Mouse (Mus musculus) cerebellum, postnatal 4 days (tissue): ENCODE results near the gene Gm4312.
"Not testable (repeated sequence)": the region's sequence is repeated elsewhere in the genome, so short reads cannot be mapped to it uniquely, and the experiment has no call there.

Experiments
- DNase-seq, 2 experiments: peaks; one replicate each; pipeline ENCODE4 v3.0.0; 2022; ENCODE audit warnings: low spot score in 2 of 2, mixed read lengths in 1 of 2

Gm4312 gene

DNA sequence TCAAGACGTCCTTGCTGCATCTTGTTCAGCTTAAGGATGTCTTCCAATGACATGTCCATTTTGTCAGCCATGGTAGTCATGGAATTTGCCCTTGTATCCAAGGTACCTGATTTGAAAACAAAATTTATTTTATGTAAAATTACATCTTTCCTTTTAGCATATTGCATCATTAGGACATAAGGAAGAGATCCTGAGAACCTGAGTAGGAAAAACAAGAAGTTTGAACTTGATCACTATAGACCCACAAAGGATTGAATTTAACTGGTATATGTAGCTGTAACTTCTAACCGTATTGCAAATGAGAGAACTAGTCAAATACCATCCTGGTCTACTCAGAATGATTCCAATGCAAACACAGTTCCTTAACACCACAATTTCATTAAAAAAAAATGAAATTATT lies at the start of gene Gm4312:
Gm4312 (minus strand) TSS at position 101 of the 400 bp plus-strand sequence.
- DNase-seq, result not testable (repeated sequence)

DNA sequence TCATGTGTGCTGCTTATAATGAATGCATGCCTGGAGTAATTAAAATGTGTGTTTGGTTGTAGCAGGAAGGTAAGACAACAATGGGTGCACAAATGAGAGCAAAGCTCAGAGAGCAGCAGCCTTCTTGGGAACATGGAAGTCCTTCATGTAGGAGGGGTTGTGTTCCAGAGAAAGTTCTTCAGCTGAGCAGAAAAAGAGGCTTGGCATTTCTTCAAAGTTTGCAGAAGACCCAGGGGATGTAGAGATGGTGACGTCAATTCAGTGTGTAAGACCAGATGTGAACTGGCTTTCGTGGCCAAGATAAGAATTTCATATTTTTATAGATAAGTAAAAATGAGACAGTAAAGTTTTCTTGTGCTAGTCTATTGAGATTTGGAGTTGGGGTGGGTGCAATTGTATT lies 45.2 kb upstream of the Gm4312 start:
- DNase-seq, result no peak

DNA sequence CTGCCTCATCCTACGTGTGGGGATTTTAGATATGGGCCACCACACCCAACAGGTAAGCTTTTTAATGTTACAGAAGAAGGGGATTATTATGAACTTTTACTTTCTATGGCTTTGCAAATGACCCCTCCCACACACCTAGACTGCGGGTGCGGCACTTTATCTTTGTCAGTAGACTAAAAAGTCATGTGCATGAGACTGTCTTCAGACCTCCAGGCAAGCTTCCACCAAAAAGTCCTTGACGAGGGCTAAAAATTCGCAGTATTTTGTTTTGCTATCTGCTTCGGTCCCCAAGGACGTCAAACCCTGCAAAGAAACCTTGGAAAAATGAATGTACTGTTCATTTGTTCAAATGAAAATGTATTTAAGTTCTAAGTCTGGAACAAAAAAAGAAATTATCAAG lies 33.2 kb upstream of the Gm4312 start:
- DNase-seq, result no peak

DNA sequence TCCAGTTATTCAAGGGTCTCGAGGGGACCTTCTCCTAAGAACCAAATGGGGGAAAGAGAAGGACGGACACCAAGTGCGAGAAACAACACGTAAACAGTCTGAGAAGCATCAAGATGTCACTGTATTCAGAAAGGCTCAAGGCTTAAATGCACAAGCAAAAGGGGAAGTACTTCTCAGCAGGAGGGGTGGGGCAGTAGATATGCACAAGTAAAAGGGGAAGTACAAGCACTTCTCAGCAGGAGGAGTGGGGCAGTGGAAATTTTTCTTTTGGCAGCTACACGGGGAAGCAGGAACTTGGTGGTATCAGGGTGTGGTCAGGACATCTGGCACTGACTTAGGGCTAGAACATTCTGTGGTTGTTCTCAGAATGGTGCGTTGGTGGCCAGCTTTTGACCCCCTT lies 19.9 kb upstream of the Gm4312 start:
- not testable (repeated sequence) for DNase-seq

DNA sequence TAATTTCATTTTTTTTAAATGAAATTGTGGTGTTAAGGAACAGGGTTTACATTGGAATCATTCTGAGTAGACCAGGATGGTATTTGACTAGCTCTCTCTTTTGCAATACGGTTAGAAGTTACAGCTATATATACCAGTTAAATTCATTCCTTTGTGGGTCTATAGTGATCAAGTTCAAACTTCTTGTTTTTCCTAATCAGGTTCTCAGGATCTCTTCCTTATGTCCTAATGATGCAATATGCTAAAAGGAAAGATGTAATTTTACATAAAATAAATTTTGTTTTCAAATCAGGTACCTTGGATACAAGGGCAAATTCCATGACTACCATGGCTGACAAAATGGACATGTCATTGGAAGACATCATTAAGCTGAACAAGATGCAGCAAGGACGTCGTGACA lies 21.3 kb downstream of the Gm4312 start, which contains the start of gene Gm4307:
Gm4307 (plus strand) TSS at position 301 of the 400 bp plus-strand sequence.
- DNase-seq, result not testable (repeated sequence)

DNA sequence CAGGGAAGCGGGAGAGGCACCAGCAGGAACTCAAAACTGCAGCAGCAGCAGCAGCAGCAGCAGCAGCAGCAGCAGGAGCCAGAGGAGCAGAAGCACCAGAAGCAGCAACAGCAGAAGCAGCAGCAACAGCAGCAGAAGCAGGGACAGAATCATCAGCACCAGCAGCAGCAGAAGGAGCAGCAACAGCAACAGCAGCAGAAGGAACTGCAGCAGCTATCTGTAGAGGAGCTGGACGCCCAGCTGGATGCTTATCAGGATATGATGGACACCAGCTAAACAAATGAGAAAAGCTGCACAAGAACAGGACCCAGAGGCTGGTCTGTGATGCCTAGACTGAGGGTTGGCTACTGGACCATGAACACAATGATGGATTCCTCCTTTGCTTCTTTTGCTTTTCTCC lies 25.5 kb downstream of the Gm4312 start:
- peak; percentile 8 to 21 for DNase-seq

DNA sequence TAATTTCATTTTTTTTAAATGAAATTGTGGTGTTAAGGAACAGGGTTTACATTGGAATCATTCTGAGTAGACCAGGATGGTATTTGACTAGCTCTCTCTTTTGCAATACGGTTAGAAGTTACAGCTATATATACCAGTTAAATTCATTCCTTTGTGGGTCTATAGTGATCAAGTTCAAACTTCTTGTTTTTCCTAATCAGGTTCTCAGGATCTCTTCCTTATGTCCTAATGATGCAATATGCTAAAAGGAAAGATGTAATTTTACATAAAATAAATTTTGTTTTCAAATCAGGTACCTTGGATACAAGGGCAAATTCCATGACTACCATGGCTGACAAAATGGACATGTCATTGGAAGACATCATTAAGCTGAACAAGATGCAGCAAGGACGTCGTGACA lies 31.6 kb downstream of the Gm4312 start, which contains the start of gene Gm4305:
Gm4305 (plus strand) TSS at position 301 of the 400 bp plus-strand sequence.
- not testable (repeated sequence) for DNase-seq

DNA sequence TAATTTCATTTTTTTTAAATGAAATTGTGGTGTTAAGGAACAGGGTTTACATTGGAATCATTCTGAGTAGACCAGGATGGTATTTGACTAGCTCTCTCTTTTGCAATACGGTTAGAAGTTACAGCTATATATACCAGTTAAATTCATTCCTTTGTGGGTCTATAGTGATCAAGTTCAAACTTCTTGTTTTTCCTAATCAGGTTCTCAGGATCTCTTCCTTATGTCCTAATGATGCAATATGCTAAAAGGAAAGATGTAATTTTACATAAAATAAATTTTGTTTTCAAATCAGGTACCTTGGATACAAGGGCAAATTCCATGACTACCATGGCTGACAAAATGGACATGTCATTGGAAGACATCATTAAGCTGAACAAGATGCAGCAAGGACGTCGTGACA lies 36.7 kb downstream of the Gm4312 start, which contains the start of gene Gm4303:
Gm4303 (plus strand) TSS at position 301 of the 400 bp plus-strand sequence.
- not testable (repeated sequence) for DNase-seq

DNA sequence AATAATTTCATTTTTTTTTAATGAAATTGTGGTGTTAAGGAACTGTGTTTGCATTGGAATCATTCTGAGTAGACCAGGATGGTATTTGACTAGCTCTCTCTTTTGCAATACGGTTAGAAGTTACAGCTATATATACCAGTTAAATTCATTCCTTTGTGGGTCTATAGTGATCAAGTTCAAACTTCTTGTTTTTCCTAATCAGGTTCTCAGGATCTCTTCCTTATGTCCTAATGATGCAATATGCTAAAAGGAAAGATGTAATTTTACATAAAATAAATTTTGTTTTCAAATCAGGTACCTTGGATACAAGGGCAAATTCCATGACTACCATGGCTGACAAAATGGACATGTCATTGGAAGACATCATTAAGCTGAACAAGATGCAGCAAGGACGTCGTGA lies 41.8 kb downstream of the Gm4312 start, which contains the start of gene Gm4302:
Gm4302 (plus strand) TSS at position 301 of the 400 bp plus-strand sequence.
- not testable (repeated sequence) for DNase-seq

DNA sequence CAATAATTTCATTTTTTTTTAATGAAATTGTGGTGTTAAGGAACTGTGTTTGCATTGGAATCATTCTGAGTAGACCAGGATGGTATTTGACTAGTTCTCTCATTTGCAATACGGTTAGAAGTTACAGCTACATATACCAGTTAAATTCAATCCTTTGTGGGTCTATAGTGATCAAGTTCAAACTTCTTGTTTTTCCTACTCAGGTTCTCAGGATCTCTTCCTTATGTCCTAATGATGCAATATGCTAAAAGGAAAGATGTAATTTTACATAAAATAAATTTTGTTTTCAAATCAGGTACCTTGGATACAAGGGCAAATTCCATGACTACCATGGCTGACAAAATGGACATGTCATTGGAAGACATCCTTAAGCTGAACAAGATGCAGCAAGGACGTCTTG lies 47.0 kb downstream of the Gm4312 start, which contains the start of gene Gm4301:
Gm4301 (plus strand) TSS at position 301 of the 400 bp plus-strand sequence.
- not testable (repeated sequence) for DNase-seq
